Mouse (Mus musculus) brain, adult 10 weeks (tissue): ENCODE data around the gene Xpot. TPM values are rescaled to one million over a fixed set of nuclear protein-coding genes. Genes with fewer than 3 reads are reported as not detected.

Experiments
- polyA plus RNA-seq: library from polyadenylated mRNA; stranded (reverse); fragments of 350-450 nt; fragmentation: Illumina TruSeq; extraction: RNeasy Lipid Tissue Mini Kit (QIAGEN cat#74804); gene quantifications from one replicate; pipeline ENCODE4 v1.2.3, GENCODE M21; 2015; ENCODE audit warnings: low read depth, low replicate concordance

Gene Xpot
- polyA plus RNA-seq = 53.6 TPM

DNA sequence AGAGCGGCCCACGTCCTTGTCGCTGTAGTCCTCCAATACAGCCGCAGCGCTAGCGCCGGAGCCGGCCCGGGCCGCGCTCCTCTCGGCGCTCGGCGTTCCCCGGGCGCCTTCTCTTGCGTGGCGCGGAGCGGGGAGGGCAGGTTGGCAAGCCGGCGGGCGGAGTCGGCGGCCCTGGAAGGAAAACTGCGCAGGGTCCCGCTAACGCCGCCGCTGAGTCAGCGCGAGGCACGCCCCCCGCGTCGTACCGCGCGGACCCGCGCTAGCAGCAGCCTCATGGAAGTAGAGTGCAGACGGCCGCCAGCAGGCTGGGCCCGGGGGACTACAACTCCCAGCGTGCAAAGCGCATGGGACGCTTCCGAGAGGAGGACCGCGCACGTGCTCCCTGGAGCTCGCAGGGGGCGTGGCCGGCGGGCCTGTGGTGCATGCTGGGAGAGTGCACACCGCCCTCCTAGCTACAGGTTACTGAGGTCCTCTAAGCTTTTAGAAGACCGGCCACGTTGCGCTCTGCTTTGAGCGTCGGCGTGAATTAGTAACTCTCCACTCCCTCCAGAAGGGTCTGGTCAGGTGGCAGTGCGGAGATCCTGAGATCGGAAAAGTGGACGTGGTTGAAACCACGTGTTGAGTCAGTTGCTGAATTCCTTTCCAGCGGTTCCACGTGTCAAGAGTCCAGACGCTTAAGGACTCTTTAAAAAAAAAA lies at the start of gene Xpot:
TSS of gene Xpot (minus strand) at position 147 of the 697 bp plus-strand sequence.

GRCm38 (mm10) chr10:121641272-121642053 lies 15.3 kb upstream of the Xpot start, which contains the start of gene D930020B18Rik:
Gene D930020B18Rik, plus strand, starts transcription at chr10:121641588.

GRCm38 (mm10) chr10:121586675-121587370 lies 39.3 kb downstream of the Xpot start, which contains the start of gene Tbk1:
Gene Tbk1, minus strand, starts transcription at chr10:121586787.

Other genes with a start within 250 kb of the Xpot start
- 36.0 TPM for gene Rassf3, start 150.0 kb downstream of the Xpot start, polyA plus RNA-seq
- gene Tbk1, start 39.5 kb downstream of the Xpot start, polyA plus RNA-seq = 49.1 TPM
- 0.36 TPM for gene D930020B18Rik, start 15.3 kb upstream of the Xpot start, polyA plus RNA-seq
- gene BC048403, start 113.6 kb upstream of the Xpot start, polyA plus RNA-seq = 9.3 TPM